7 mouse cellular contexts compared by ENCODE assay signal in genomic region chr13:45001911-45002615, GRCm38 (mm10). TPM values are rescaled to one million over a fixed set of nuclear protein-coding genes. Genes with fewer than 3 reads are reported as not detected.
DNase-seq lines count a peak whose midpoint lies in the region; ATAC-seq lines count a peak whose summit lies in the region.

TSS of gene Dtnbp1 (minus strand) at chr13:45002147.

- DNase-seq in gastrocnemius, postnatal 10 days = peak; percentile 83
- peak; percentile 88 for DNase-seq in induced T-regulatory cell, adult 2 months (ENCODE audit: low read depth)
- DNase-seq in left cerebral cortex, postnatal 14 days (ENCODE audit: low spot score in 2 of 2) = peak; percentile 38 to 73
- peak; percentile 79 for DNase-seq in right cerebral cortex, postnatal 25 days

- peak; percentile 68 for ATAC-seq in activated CD4-positive, CD25-positive, alpha-beta regulatory T cell, adult 4 months
- ATAC-seq in common myeloid progenitor, adult 5-6 weeks (replicated peaks; ENCODE audit: low read depth, poor library complexity, severe bottlenecking) = peak; percentile 36; the same call in 1 of the 2 replicates
- peak; percentile 39 for ATAC-seq in megakaryocyte-erythroid progenitor cell, adult 5-6 weeks (replicated peaks; ENCODE audit: low FRiP score, low TSS enrichment, poor library complexity, severe bottlenecking)

- intact Hi-C loops in left cerebral cortex, postnatal 14 days (cut with DNase I) = loop anchor here (10.0 kb wide), 1 partner anchor 473 kb away; no protein-coding TSS in a partner anchor

RNA-seq across cellular contexts. Expression of gene Dtnbp1, which starts in this region (rescaled TPM):
- 10 to 100 TPM; 11.2 to 12.6 TPM for polyA plus RNA-seq in activated CD4-positive, CD25-positive, alpha-beta regulatory T cell, adult 4 months (2017; shearing (Covaris generic))
- total RNA-seq in common myeloid progenitor, adult 5-6 weeks (2017) = 91.8 and 109 TPM in 2 replicates
- total RNA-seq in gastrocnemius, postnatal 10 days (2021) = 10 to 100 TPM; 28.2 to 30.1 TPM
- 10 to 100 TPM; 78.9 to 89.5 TPM for total RNA-seq in left cerebral cortex, postnatal 14 days (2021)
- 46.9 and 61.7 TPM in 2 replicates for total RNA-seq in megakaryocyte-erythroid progenitor cell, adult 5-6 weeks (2014; fragmentation: Nextera tagmentation)
- 22.7 and 34.7 TPM in 2 replicates for total RNA-seq in megakaryocyte-erythroid progenitor cell, adult 5-6 weeks (2017)

Comparison
In these comparisons a context has a peak if more than half of its experiments do, and no peak if none do; other contexts are left out.
1. Peak in every context shown above with its lines: DNase-seq and ATAC-seq.